Mouse (Mus musculus): ENCODE data around the gene Spop. TPM values are rescaled to one million over a fixed set of nuclear protein-coding genes. Genes with fewer than 3 reads are reported as not detected.

Gene Spop
- polyA plus RNA-seq, 1 experiment from 2014 or later, result 155 TPM

GRCm38 (mm10) chr11:95480662-95481061 is 66.8 kb downstream of the Spop start:
- Histone ChIP-seq H3K4me3 (ENCODE audit: low read length) (no peak overlapping the region), H3K36me3 (ENCODE audit: insufficient read depth, low read length) (peaks cover 26% of the 10 kb centered on the region), H3K9me3 (ENCODE audit: low read length) (no peaks in the 10 kb centered on the region), H3K4me2 (replicated peaks; ENCODE audit: low read depth, low read length) (no peak overlapping the region), H3K4me1 (ENCODE audit: insufficient read depth, low read length) (no peaks in the 10 kb centered on the region), H3K9ac (replicated peaks; ENCODE audit: low read length) (no peak overlapping the region), H3K27me3 (ENCODE audit: insufficient read depth, low read length) (no peaks in the 10 kb centered on the region), H3K27ac (ENCODE audit: low read length) (no peak overlapping the region)
- 90% methylated on average over 4 of the region's 4 CpGs for WGBS
- no peak for ATAC-seq (ENCODE audit: low FRiP score, low TSS enrichment)

DNA sequence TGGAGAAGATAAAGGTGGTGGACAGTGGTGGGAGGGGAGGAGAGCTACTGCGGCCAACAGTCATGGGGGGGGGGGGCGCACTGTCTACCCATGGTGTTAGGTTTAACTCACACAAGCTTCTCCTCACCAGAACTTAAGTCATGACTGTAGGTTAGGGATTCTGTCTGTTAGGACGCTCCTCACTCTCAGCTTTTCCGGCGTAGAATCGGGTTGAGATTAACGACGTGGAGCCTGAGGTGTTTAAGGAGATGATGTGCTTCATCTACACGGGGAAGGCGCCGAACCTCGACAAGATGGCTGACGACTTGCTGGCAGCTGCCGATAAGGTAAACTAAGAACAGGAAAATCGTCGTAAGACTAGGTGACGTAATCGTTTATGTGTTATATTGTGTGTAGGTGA is 71.8 kb downstream of the Spop start:
- H3K4me1 ChIP-seq (ENCODE audit: insufficient read depth, low read length), result peaks cover 5% of the 10 kb centered on the region
- no peak overlapping the region for H3K4me3 ChIP-seq (ENCODE audit: low read length)
- H3K9me3 ChIP-seq (ENCODE audit: low read length), result no peaks in the 10 kb centered on the region
- H3K27me3 ChIP-seq (ENCODE audit: insufficient read depth, low read length), result no peaks in the 10 kb centered on the region
- H3K4me2 ChIP-seq (replicated peaks; ENCODE audit: low read depth, low read length), result no peak overlapping the region
- no peak overlapping the region for H3K27ac ChIP-seq (ENCODE audit: low read length)
- H3K9ac ChIP-seq (replicated peaks; ENCODE audit: low read length), result no peak overlapping the region
- WGBS, result 76% methylated on average over 18 of the region's 18 CpGs
- no peak for ATAC-seq (ENCODE audit: low FRiP score, low TSS enrichment)
- peaks cover 23% of the 10 kb centered on the region for H3K36me3 ChIP-seq (ENCODE audit: insufficient read depth, low read length)

GRCm38 (mm10) chr11:95487237-95487636 is 73.4 kb downstream of the Spop start:
- peaks cover 34% of the 10 kb centered on the region for H3K36me3 ChIP-seq (ENCODE audit: insufficient read depth, low read length)

DNA sequence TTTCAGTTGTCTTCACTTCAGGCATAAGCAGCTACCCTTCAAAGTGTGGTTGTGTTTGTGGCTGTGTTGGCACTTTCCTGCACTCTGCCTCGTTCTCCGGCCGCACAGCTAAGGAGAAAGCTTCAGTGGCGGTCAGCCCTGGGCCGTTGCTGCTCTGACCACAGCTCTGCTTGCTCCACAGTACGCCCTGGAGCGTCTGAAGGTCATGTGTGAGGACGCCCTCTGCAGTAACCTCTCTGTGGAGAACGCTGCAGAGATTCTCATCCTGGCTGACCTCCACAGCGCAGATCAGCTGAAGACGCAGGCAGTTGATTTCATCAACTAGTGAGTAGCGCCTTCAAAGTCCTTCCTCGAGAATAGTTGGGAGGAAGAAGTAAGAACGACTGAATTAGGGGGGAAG is 76.2 kb downstream of the Spop start:
- Histone ChIP-seq H3K4me3 (ENCODE audit: low read length) (no peak overlapping the region), H3K4me1 (ENCODE audit: insufficient read depth, low read length) (peaks cover 5% of the 10 kb centered on the region), H3K9me3 (ENCODE audit: low read length) (no peaks in the 10 kb centered on the region), H3K36me3 (ENCODE audit: insufficient read depth, low read length) (peaks cover 35% of the 10 kb centered on the region), H3K4me2 (replicated peaks; ENCODE audit: low read depth, low read length) (no peak overlapping the region), H3K27me3 (ENCODE audit: insufficient read depth, low read length) (no peaks in the 10 kb centered on the region), H3K9ac (replicated peaks; ENCODE audit: low read length) (no peak overlapping the region), H3K27ac (ENCODE audit: low read length) (no peak overlapping the region)
- WGBS, result 76% methylated on average over 14 of the region's 14 CpGs
- no peak for ATAC-seq (ENCODE audit: low FRiP score, low TSS enrichment)

More at GRCm38 (mm10) chr11:95487237-95487636, 73.4 kb downstream of the Spop start:
- H3K9ac ChIP-seq (replicated peaks; ENCODE audit: low read length), result no peak overlapping the region
- H3K4me1 ChIP-seq (ENCODE audit: insufficient read depth, low read length), result peaks cover 5% of the 10 kb centered on the region
- H3K4me3 ChIP-seq (ENCODE audit: low read length), result no peak overlapping the region
- 95% methylated on average over 2 of the region's 2 CpGs for WGBS
- no peak for ATAC-seq (ENCODE audit: low FRiP score, low TSS enrichment)
- H3K27ac ChIP-seq (ENCODE audit: low read length), result no peak overlapping the region
- H3K4me2 ChIP-seq (replicated peaks; ENCODE audit: low read depth, low read length), result no peak overlapping the region
- H3K27me3 ChIP-seq (ENCODE audit: insufficient read depth, low read length), result no peaks in the 10 kb centered on the region
- no peaks in the 10 kb centered on the region for H3K9me3 ChIP-seq (ENCODE audit: low read length)

DNA sequence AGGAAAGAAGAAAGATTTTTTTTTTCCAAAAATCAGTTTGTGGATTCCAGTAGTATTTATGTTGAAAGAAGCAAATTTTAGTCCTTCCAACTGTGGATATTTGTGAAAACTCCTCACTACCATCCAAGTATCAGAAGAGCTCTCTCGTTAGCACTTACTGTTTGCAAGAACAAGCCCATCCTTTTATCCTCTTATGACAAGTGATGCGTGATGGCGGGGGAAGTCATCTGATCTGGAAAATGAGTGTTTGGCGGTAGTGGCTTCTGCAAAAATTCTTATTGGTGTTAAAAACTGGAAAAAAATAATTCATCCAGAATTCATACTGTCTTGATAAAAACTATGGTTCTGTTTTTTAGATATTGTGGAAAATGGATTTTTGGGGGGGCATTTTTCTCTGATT is 78.4 kb downstream of the Spop start:
- Histone ChIP-seq H3K27ac (ENCODE audit: low read length) (no peak overlapping the region), H3K4me2 (replicated peaks; ENCODE audit: low read depth, low read length) (no peak overlapping the region), H3K9me3 (ENCODE audit: low read length) (no peaks in the 10 kb centered on the region), H3K9ac (replicated peaks; ENCODE audit: low read length) (no peak overlapping the region), H3K4me1 (ENCODE audit: insufficient read depth, low read length) (peaks cover 5% of the 10 kb centered on the region), H3K36me3 (ENCODE audit: insufficient read depth, low read length) (peaks cover 25% of the 10 kb centered on the region; the same call in 1 of the 2 replicates), H3K4me3 (ENCODE audit: low read length) (no peak overlapping the region), H3K27me3 (ENCODE audit: insufficient read depth, low read length) (no peaks in the 10 kb centered on the region)
- ATAC-seq (ENCODE audit: low FRiP score, low TSS enrichment), result no peak
- 80% methylated on average over 4 of the region's 4 CpGs for WGBS

DNA sequence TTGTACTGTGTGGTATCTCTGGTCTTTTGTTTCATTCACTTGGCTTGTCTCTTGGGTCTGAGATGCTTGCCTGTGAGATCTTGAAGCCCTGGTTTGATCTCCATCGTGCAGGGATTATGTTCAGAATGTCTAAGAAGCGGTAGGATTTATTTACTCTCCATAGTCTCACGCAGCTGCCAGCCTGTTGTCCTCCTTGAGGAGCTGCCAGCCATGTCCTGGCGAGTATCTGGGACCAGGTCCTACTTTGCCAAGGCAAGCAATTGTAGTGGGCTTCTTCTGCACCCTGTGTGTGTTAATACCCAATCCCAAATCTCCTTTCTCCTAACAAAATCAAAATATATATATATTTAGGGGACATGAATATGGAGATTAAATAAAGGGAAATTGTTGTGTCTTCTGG is 79.1 kb downstream of the Spop start:
- H3K27me3 ChIP-seq (ENCODE audit: insufficient read depth, low read length), result no peaks in the 10 kb centered on the region
- 84% methylated on average over 4 of the region's 4 CpGs for WGBS
- peaks cover 5% of the 10 kb centered on the region for H3K4me1 ChIP-seq (ENCODE audit: insufficient read depth, low read length)
- H3K27ac ChIP-seq (ENCODE audit: low read length), result no peak overlapping the region
- H3K9ac ChIP-seq (replicated peaks; ENCODE audit: low read length), result no peak overlapping the region
- no peak overlapping the region for H3K4me2 ChIP-seq (replicated peaks; ENCODE audit: low read depth, low read length)
- H3K36me3 ChIP-seq (ENCODE audit: insufficient read depth, low read length), result peaks cover 30% of the 10 kb centered on the region; the same call in 1 of the 2 replicates
- no peaks in the 10 kb centered on the region for H3K9me3 ChIP-seq (ENCODE audit: low read length)
- no peak for ATAC-seq (ENCODE audit: low FRiP score, low TSS enrichment)
- H3K4me3 ChIP-seq (ENCODE audit: low read length), result no peak overlapping the region

GRCm38 (mm10) chr11:95493950-95494349 is 80.1 kb downstream of the Spop start:
- 62% methylated on average over 9 of the region's 9 CpGs for WGBS
- Histone ChIP-seq H3K4me2 (replicated peaks; ENCODE audit: low read depth, low read length) (no peak overlapping the region), H3K27me3 (ENCODE audit: insufficient read depth, low read length) (no peaks in the 10 kb centered on the region), H3K9ac (replicated peaks; ENCODE audit: low read length) (no peak overlapping the region), H3K4me3 (ENCODE audit: low read length) (no peak overlapping the region), H3K4me1 (ENCODE audit: insufficient read depth, low read length) (peaks cover 2% of the 10 kb centered on the region), H3K27ac (ENCODE audit: low read length) (no peak overlapping the region), H3K36me3 (ENCODE audit: insufficient read depth, low read length) (peaks cover 32% of the 10 kb centered on the region; the same call in 1 of the 2 replicates), H3K9me3 (ENCODE audit: low read length) (no peaks in the 10 kb centered on the region)
- no peak for ATAC-seq (ENCODE audit: low FRiP score, low TSS enrichment)

GRCm38 (mm10) chr11:95494374-95494773 is 80.5 kb downstream of the Spop start:
- H3K27me3 ChIP-seq (ENCODE audit: insufficient read depth, low read length), result no peaks in the 10 kb centered on the region
- H3K9ac ChIP-seq (replicated peaks; ENCODE audit: low read length), result no peak overlapping the region
- WGBS, result 50% methylated on average over 3 of the region's 3 CpGs
- H3K27ac ChIP-seq (ENCODE audit: low read length), result no peak overlapping the region
- H3K36me3 ChIP-seq (ENCODE audit: insufficient read depth, low read length), result peaks cover 32% of the 10 kb centered on the region; the same call in 1 of the 2 replicates
- ATAC-seq (ENCODE audit: low FRiP score, low TSS enrichment), result no peak
- no peaks in the 10 kb centered on the region for H3K4me1 ChIP-seq (ENCODE audit: insufficient read depth, low read length)
- no peak overlapping the region for H3K4me3 ChIP-seq (ENCODE audit: low read length)
- H3K4me2 ChIP-seq (replicated peaks; ENCODE audit: low read depth, low read length), result no peak overlapping the region
- H3K9me3 ChIP-seq (ENCODE audit: low read length), result no peaks in the 10 kb centered on the region

- Histone ChIP-seq H3K9ac (replicated peaks; ENCODE audit: low read length) (no peak overlapping the region), H3K9me3 (ENCODE audit: low read length) (no peaks in the 10 kb centered on the region), H3K4me2 (replicated peaks; ENCODE audit: low read depth, low read length) (no peak overlapping the region), H3K4me1 (ENCODE audit: insufficient read depth, low read length) (no peaks in the 10 kb centered on the region), H3K27me3 (ENCODE audit: insufficient read depth, low read length) (no peaks in the 10 kb centered on the region), H3K36me3 (ENCODE audit: insufficient read depth, low read length) (peaks cover 30% of the 10 kb centered on the region; the same call in 1 of the 2 replicates), H3K4me3 (ENCODE audit: low read length) (no peak overlapping the region), H3K27ac (ENCODE audit: low read length) (no peak overlapping the region)
- no peak for ATAC-seq (ENCODE audit: low FRiP score, low TSS enrichment)
- WGBS, result 73% methylated on average over 9 of the region's 9 CpGs
These were observed 82.0 kb downstream of the Spop start for GRCm38 (mm10) chr11:95495883-95496282.

DNA sequence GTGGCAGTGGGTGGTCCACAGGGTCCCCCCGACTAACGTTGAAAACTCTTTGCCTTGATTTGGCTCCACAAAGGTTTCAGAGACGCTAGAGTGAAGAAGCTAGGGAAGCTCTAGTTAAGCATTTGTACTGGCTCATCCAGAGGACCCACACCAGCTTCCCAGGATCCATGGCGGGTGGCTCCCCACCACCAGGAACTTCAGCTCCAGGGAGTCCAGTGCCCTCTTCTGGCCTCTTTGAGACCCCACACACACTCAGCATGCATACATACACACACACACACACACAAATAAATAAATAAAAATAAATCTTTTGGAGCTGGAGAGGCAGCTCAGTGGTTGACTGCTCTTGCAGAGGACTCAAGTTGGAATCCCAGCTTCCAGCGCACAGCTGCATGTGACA is 84.0 kb downstream of the Spop start:
- 96% methylated on average over 5 of the region's 5 CpGs for WGBS
- H3K9ac ChIP-seq (replicated peaks; ENCODE audit: low read length), result no peak overlapping the region
- ATAC-seq (ENCODE audit: low FRiP score, low TSS enrichment), result no peak

More for the DNA sequence above, 84.0 kb downstream of the Spop start:
- Histone ChIP-seq H3K27me3 (ENCODE audit: insufficient read depth, low read length) (no peaks in the 10 kb centered on the region), H3K36me3 (ENCODE audit: insufficient read depth, low read length) (peaks cover 19% of the 10 kb centered on the region; the same call in 1 of the 2 replicates), H3K27ac (ENCODE audit: low read length) (no peak overlapping the region), H3K4me1 (ENCODE audit: insufficient read depth, low read length) (no peaks in the 10 kb centered on the region), H3K9me3 (ENCODE audit: low read length) (no peaks in the 10 kb centered on the region), H3K4me2 (replicated peaks; ENCODE audit: low read depth, low read length) (no peak overlapping the region), H3K4me3 (ENCODE audit: low read length) (no peak overlapping the region)

All from kidney, embryonic 16.5 days (tissue).